Mouse (Mus musculus) lung, postnatal 0 days (tissue): ENCODE results near the gene Ciart.

ENCODE experiments used
- CTCF ChIP-seq: IDR thresholded peaks from 2 replicates; pipeline ENCODE4 v1.5.1; 2016; ENCODE audit warnings: antibody characterized with exemption, mild to moderate bottlenecking
- EP300 ChIP-seq: IDR thresholded peaks from 2 replicates; pipeline ENCODE4 v1.6.1; 2016; ENCODE audit warnings: antibody characterized with exemption, mild to moderate bottlenecking, control low read depth

GRCm38 (mm10) chr3:95902643-95903042 lies 20.6 kb upstream of the Ciart start:
- TF ChIP-seq EP300, result no peak
- TF ChIP-seq CTCF, result no peak
